Mouse (Mus musculus) hindbrain, embryonic 11.5 days (tissue): ENCODE data around the gene Prkaa1. TPM values are rescaled to one million over a fixed set of nuclear protein-coding genes. Genes with fewer than 3 reads are reported as not detected.

Experiments used
- ATAC-seq: fragments of 200-750 bp; cut with Nextera tagmentation; 2 replicates; pipeline ENCODE4 v1.8.0; 2017; ENCODE audit warnings: mild to moderate bottlenecking, moderate TSS enrichment, moderate library complexity; ENCODE audit not compliant: low FRiP score
- DNase-seq: peaks from one replicate; pipeline ENCODE4 v3.0.0-alpha.2; 2015; ENCODE audit warnings: low spot score
- H3K27ac ChIP-seq: fragments of 300-500 bp; sonication (generic); 2 replicates; pipeline ENCODE4 v1.5.1; 2014; ENCODE audit warnings: mild to moderate bottlenecking, low read depth, low read length
- H3K27me3 ChIP-seq: fragments of 300-500 bp; sonication (generic); 2 replicates; pipeline ENCODE4 v1.6.1; 2014; ENCODE audit warnings: mild to moderate bottlenecking, low read length, moderate library complexity, mixed read lengths; ENCODE audit not compliant: control insufficient read depth, insufficient read depth
- H3K36me3 ChIP-seq: fragments of 300-500 bp; sonication (generic); 2 replicates; pipeline ENCODE4 v1.6.1; 2014; ENCODE audit warnings: mild to moderate bottlenecking, low read length, moderate library complexity, mixed read lengths; ENCODE audit not compliant: control insufficient read depth, insufficient read depth
- H3K4me1 ChIP-seq: fragments of 300-500 bp; sonication (generic); replicated peaks from 2 replicates; pipeline ENCODE4 v1.6.1; 2014; ENCODE audit warnings: low read length, mixed read lengths; ENCODE audit not compliant: control insufficient read depth, insufficient read depth
- H3K4me2 ChIP-seq: fragments of 300-500 bp; sonication (generic); replicated peaks from 2 replicates; pipeline ENCODE4 v1.6.1; 2014; ENCODE audit warnings: mild to moderate bottlenecking, low read depth, low read length
- H3K4me3 ChIP-seq: fragments of 300-500 bp; sonication (generic); 2 replicates; pipeline ENCODE4 v1.5.1; 2014; ENCODE audit warnings: low read depth, low read length
- H3K9ac ChIP-seq: fragments of 300-500 bp; sonication (generic); 2 replicates; pipeline ENCODE4 v1.6.1; 2014; ENCODE audit warnings: low read depth, low read length
- H3K9me3 ChIP-seq: fragments of 300-500 bp; sonication (generic); 2 replicates; pipeline ENCODE4 v1.6.1; 2016; ENCODE audit warnings: low read length; ENCODE audit not compliant: control insufficient read depth
- WGBS: fragments of 180-500 bp; shearing (Covaris S2); extraction: QIAGEN DNeasy Blood & Tissue Kit; methylation state at CpG from one replicate; pipeline ENCODE4 v1.1.7; 2014; 5-methylcytosine and 5-hydroxymethylcytosine counted together
- polyA plus RNA-seq: library from polyadenylated mRNA; unstranded; fragments of >200 nt; fragmentation: Nextera tagmentation; extraction: Ambion mirVana; gene quantifications from 2 replicates; pipeline ENCODE4 v1.2.1, GENCODE M21; 2014

Gene Prkaa1
- polyA plus RNA-seq, 1 experiment from 2014 or later = 20.6 TPM

DNA sequence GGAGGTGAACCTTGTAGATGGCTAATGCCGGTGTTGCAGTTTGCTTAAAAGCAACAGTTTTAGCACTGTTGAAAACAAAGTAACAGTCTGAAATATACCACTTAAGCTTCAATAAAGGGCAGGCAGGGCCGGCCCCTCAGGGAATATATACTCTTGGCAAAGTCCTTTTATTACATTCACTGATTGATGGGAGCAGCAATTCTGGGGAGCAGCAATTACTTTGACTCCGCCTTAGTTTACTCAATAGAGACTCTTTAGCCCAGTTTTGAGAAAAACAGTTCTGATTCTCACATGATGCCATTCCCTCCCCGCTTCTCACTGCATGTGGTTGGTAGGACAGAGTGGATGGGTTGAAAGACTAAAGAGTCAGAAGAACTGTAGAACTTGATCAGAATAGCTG, 5.5 kb downstream of the Prkaa1 start:
- DNase-seq (no peak), ATAC-seq (no peak)
- Histone ChIP-seq H3K27ac (no peak overlapping the region), H3K4me3 (no peak overlapping the region), H3K9me3 (no peaks in the 10 kb centered on the region), H3K27me3 (no peaks in the 10 kb centered on the region), H3K4me1 (no peaks in the 10 kb centered on the region; the same call in 1 of the 2 replicates), H3K9ac (no peak overlapping the region), H3K36me3 (no peaks in the 10 kb centered on the region), H3K4me2 (no peak overlapping the region)
- WGBS = 80% methylated on average over 4 of the region's 4 CpGs

DNA sequence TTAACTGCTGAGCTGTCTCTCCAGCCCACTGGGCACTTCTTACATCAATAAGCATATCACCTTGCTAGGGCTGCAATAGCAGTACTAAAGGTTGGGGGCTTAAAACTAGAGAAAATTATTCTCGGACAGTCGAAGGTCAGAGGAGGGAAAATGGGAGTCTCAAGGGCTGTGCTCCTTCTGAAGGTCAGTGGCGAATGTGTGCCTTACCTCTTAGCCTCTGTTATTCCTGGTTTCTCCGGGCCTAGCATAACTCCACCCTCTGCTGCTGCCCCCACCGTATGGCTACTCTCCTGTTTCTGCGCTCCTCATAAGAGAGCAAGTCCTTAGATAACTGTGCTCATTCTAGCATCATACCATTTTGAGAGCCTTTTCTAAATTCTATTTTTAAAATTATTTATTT, 8.5 kb downstream of the Prkaa1 start:
- H3K9ac ChIP-seq = no peak overlapping the region
- H3K36me3 ChIP-seq = no peaks in the 10 kb centered on the region
- H3K27me3 ChIP-seq = no peaks in the 10 kb centered on the region
- no peak for ATAC-seq
- WGBS = 92% methylated on average over 6 of the region's 6 CpGs
- no peak for DNase-seq
- H3K9me3 ChIP-seq = no peaks in the 10 kb centered on the region
- no peak overlapping the region for H3K27ac ChIP-seq
- H3K4me2 ChIP-seq = no peak overlapping the region
- no peaks in the 10 kb centered on the region for H3K4me1 ChIP-seq
- no peak overlapping the region for H3K4me3 ChIP-seq

- H3K4me2 ChIP-seq = no peak overlapping the region
- H3K4me1 ChIP-seq = no peaks in the 10 kb centered on the region
- DNase-seq = no peak
- no peak overlapping the region for H3K9ac ChIP-seq
- no peak for ATAC-seq
- H3K4me3 ChIP-seq = no peak overlapping the region
- H3K36me3 ChIP-seq = no peaks in the 10 kb centered on the region
- no peak overlapping the region for H3K27ac ChIP-seq
- 87% methylated on average over 9 of the region's 9 CpGs for WGBS
- H3K9me3 ChIP-seq = no peaks in the 10 kb centered on the region
- no peaks in the 10 kb centered on the region for H3K27me3 ChIP-seq
Observed at GRCm38 (mm10) chr15:5154621-5155020, 11.0 kb downstream of the Prkaa1 start.

- no peak for DNase-seq
- Histone ChIP-seq H3K27ac (no peak overlapping the region), H3K4me3 (no peak overlapping the region), H3K4me1 (no peaks in the 10 kb centered on the region), H3K27me3 (no peaks in the 10 kb centered on the region), H3K9me3 (no peaks in the 10 kb centered on the region), H3K4me2 (no peak overlapping the region), H3K36me3 (no peaks in the 10 kb centered on the region), H3K9ac (no peak overlapping the region)
- WGBS = 83% methylated on average over 5 of the region's 5 CpGs
- no peak for ATAC-seq
Observed at GRCm38 (mm10) chr15:5155093-5155492, 11.4 kb downstream of the Prkaa1 start.

DNA sequence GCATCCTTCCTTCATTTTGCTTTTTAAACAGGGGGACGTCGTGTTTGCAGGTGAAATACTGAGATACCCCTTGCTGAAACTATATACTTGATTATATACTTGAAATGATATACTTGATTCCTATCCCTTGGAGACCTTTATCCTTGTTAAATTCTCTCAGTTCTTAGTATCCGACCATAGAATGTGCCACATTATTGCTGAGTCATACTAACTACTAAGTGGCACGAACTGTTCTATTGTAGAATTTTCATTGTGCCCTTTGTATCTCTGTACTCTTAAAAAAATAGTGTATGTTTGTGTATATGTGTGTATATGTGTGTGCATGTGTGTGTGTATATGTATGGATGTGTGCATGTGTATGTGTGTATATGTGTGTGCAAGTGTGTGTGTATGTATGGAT, 12.7 kb downstream of the Prkaa1 start:
- WGBS = 91% methylated on average over 4 of the region's 4 CpGs
- Histone ChIP-seq H3K4me3 (no peak overlapping the region), H3K27ac (no peak overlapping the region), H3K4me2 (no peak overlapping the region), H3K36me3 (no peaks in the 10 kb centered on the region), H3K9ac (no peak overlapping the region), H3K9me3 (no peaks in the 10 kb centered on the region), H3K4me1 (no peaks in the 10 kb centered on the region), H3K27me3 (no peaks in the 10 kb centered on the region)
- ATAC-seq = no peak
- no peak for DNase-seq

GRCm38 (mm10) chr15:5157386-5157785, 13.7 kb downstream of the Prkaa1 start:
- ATAC-seq (no peak), DNase-seq (no peak)
- Histone ChIP-seq H3K36me3 (no peaks in the 10 kb centered on the region), H3K9ac (no peak overlapping the region), H3K27me3 (no peaks in the 10 kb centered on the region), H3K27ac (no peak overlapping the region), H3K4me3 (no peak overlapping the region), H3K9me3 (no peaks in the 10 kb centered on the region), H3K4me1 (no peaks in the 10 kb centered on the region), H3K4me2 (no peak overlapping the region)
- 93% methylated on average over 1 of the region's 1 CpGs for WGBS

DNA sequence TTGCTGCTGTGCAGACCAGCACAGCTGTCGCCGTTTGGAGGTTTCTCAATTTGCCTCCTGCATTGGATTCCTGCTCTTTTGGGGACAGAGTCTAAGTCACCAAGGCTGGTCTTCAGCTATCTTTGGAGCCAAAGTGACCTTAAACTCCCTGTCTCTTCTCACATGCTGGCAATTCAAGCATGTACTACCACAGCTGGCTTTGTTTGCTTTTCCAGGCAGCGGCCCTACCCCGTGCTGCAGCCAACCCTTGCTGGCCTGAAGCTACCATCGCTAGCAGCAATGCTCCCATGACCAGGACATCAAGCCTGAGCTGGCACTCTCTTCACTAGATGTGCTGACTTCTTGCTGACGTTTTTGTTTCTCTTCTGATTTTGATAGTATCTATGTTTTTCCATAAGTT, 15.2 kb downstream of the Prkaa1 start:
- Histone ChIP-seq H3K27ac (no peak overlapping the region), H3K9ac (no peak overlapping the region), H3K4me1 (no peaks in the 10 kb centered on the region), H3K9me3 (no peaks in the 10 kb centered on the region), H3K4me2 (no peak overlapping the region), H3K36me3 (no peaks in the 10 kb centered on the region), H3K27me3 (no peaks in the 10 kb centered on the region), H3K4me3 (no peak overlapping the region)
- ATAC-seq = no peak
- WGBS = 77% methylated on average over 6 of the region's 6 CpGs
- no peak for DNase-seq

- Histone ChIP-seq H3K9ac (no peak overlapping the region), H3K36me3 (no peaks in the 10 kb centered on the region; the same call in 1 of the 2 replicates), H3K4me1 (no peaks in the 10 kb centered on the region), H3K4me2 (no peak overlapping the region), H3K27ac (no peak overlapping the region), H3K27me3 (no peaks in the 10 kb centered on the region), H3K4me3 (no peak overlapping the region), H3K9me3 (no peaks in the 10 kb centered on the region)
- DNase-seq = no peak
- 92% methylated on average over 12 of the region's 12 CpGs for WGBS
- no peak for ATAC-seq
Observed at GRCm38 (mm10) chr15:5165121-5165773, 21.6 kb downstream of the Prkaa1 start.

DNA sequence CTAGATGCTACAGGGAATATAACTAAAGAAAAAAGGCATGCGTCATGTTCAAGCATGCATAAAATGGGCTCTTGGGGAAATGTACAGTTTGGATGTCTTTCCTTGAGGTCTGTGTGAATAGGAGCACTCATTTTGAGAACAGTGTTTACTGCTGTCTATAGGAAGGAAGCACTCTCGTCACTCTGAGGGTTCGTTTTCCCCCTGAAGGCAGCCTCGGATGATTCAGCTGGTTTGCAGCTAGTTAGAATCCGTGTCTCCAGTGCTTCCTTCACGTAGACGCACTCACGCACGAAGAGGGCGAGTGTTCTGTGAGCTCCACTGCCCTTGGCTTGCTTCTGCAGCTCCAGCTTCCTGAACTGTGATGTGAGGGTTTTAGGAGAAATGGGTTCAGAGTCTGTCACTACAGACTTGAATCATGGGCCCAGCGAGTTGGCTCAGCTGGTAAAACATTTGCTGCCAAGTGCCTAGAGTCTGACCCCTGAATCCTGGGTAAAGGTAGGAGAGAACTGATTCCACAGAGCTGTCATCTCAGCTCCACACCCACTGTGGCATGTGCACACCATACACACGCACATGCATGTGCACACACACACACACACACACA, 29.7 kb downstream of the Prkaa1 start:
- DNase-seq (no peak), ATAC-seq (no peak)
- Histone ChIP-seq H3K4me1 (no peaks in the 10 kb centered on the region), H3K27ac (no peak overlapping the region), H3K9me3 (no peaks in the 10 kb centered on the region), H3K27me3 (no peaks in the 10 kb centered on the region), H3K4me2 (no peak overlapping the region), H3K36me3 (peaks cover 7% of the 10 kb centered on the region; the same call in 1 of the 2 replicates), H3K4me3 (no peak overlapping the region), H3K9ac (no peak overlapping the region)
- 89% methylated on average over 12 of the region's 12 CpGs for WGBS
